Mouse (Mus musculus) liver, postnatal 0 days (tissue): ENCODE measurements around the gene Tmem51.

ENCODE experiments used
- CTCF ChIP-seq: sonication (generic); IDR thresholded peaks from 2 replicates; pipeline ENCODE4 v1.5.1; 2016; ENCODE audit warnings: antibody characterized with exemption, low read depth
- EP300 ChIP-seq: IDR thresholded peaks from 2 replicates; pipeline ENCODE4 v1.6.1; 2016; ENCODE audit warnings: antibody characterized with exemption, low read depth, mild to moderate bottlenecking

DNA sequence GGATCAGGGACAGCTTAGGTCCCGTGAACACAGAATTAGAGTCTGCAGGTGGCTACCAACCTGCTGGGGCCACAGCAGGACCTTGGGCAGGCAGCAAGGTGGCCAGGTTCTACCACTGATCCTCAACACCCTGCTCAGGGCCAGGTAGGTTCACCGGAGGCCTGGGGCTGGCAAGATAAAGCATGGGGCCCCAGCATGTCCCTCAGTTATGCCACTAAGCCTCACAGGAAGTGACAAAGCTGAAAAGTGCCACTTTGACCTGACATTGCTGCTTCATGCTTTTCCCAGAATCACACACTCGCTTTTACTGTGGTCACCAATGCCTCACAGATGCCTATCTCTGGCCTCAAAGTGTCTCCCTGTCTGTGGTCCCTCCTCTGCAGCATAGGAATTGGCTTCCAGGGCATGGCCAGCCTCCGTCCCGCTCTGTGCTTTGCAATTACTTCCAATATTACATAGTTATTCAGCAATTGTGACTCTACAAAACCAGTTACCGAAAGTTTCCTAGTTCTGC lies 43.2 kb upstream of the Tmem51 start:
- TF ChIP-seq EP300 (no peak), CTCF (no peak)
